Mouse (Mus musculus): ENCODE measurements at regions not wholly inside any gene's neighbourhood (a gene's known extent, or its start where the extent isn't known, plus 50 kb on each side); places are given as distances from the start of the nearest gene placed in this dataset.
"Not testable (repeated sequence)": the region's sequence is repeated elsewhere in the genome, so short reads cannot be mapped to it uniquely, and the experiment has no call there.

- DNase-seq, result not testable (repeated sequence)
Measured at GRCm38 (mm10) chr3:59563486-59564006, 166.0 kb upstream of the Gm5538 start.

GRCm38 (mm10) chr3:59542621-59543020 lies 187.0 kb upstream of the Gm5538 start:
- no peak for DNase-seq

- not testable (repeated sequence) for DNase-seq
Measured at GRCm38 (mm10) chr3:59540547-59540946, 189.0 kb upstream of the Gm5538 start.

GRCm38 (mm10) chr3:59539893-59540292 lies 189.7 kb upstream of the Gm5538 start:
- DNase-seq, result not testable (repeated sequence)

GRCm38 (mm10) chr3:59531311-59531834 lies 187.2 kb upstream of the Igsf10 start:
- DNase-seq, result no peak

GRCm38 (mm10) chr3:59530592-59531310 lies 186.6 kb upstream of the Igsf10 start:
- DNase-seq, result no peak

GRCm38 (mm10) chr3:59520766-59521165 lies 176.6 kb upstream of the Igsf10 start:
- no peak for DNase-seq

- DNase-seq, result no peak
Measured at GRCm38 (mm10) chr3:59478095-59478494, 133.9 kb upstream of the Igsf10 start.

GRCm38 (mm10) chr3:59477441-59478061 lies 133.4 kb upstream of the Igsf10 start:
- DNase-seq, result no peak

- no peak for DNase-seq
Measured at GRCm38 (mm10) chr3:59468956-59469355, 124.8 kb upstream of the Igsf10 start.

- DNase-seq, result no peak
Measured at GRCm38 (mm10) chr3:59462341-59463158, 118.4 kb upstream of the Igsf10 start.

GRCm38 (mm10) chr3:59456938-59457337 lies 112.7 kb upstream of the Igsf10 start:
- DNase-seq, result no peak

- no peak for DNase-seq
Measured at GRCm38 (mm10) chr3:59451084-59451483, 106.9 kb upstream of the Igsf10 start.

- DNase-seq, result no peak
Measured at GRCm38 (mm10) chr3:59423621-59424020, 79.4 kb upstream of the Igsf10 start.

GRCm38 (mm10) chr3:59409131-59409530 lies 64.9 kb upstream of the Igsf10 start:
- DNase-seq, result no peak

GRCm38 (mm10) chr3:59406035-59406434 lies 61.8 kb upstream of the Igsf10 start:
- DNase-seq, result peak; percentile 70

- peak; percentile 72 for DNase-seq
Measured at GRCm38 (mm10) chr3:59401856-59402255, 57.7 kb upstream of the Igsf10 start.

- DNase-seq, result peak; percentile 1
Measured at GRCm38 (mm10) chr3:59401425-59401824, 57.2 kb upstream of the Igsf10 start.

All from cerebellum, adult 9-10 months (tissue).